Mouse (Mus musculus) spleen, adult 2 months (tissue): ENCODE data around the gene Olfr726.

Experiments
- CTCF ChIP-seq: fragments of 200-500 bp; IDR thresholded peaks from 2 replicates; pipeline ENCODE4 v1.5.1; 2011; ENCODE audit warnings: mild to moderate bottlenecking, inconsistent platforms; ENCODE audit not compliant: insufficient read depth, insufficient read length, insufficient replicate concordance; ENCODE audit errors: extremely low read depth
- POLR2A ChIP-seq: fragments of 200-500 bp; IDR thresholded peaks from 2 replicates; pipeline ENCODE4 v1.6.1; 2011; ENCODE audit warnings: low read depth, low read length, inconsistent platforms

- TF ChIP-seq CTCF (no peak), POLR2A (no peak)
These were observed 50.5 kb downstream of the Olfr726 start, which contains the start of gene Olfr725 for GRCm38 (mm10) chr14:50040275-50040674.
